Mouse (Mus musculus): ENCODE results near the gene Slc39a3.
"Not testable (repeated sequence)": the region's sequence is repeated elsewhere in the genome, so short reads cannot be mapped to it uniquely, and the experiment has no call there.

The Slc39a3 gene

GRCm38 (mm10) chr10:81007240-81007639, 30.0 kb downstream of the Slc39a3 start:
- DNase-seq (ENCODE audit: low spot score in 2 of 2) = no peak

GRCm38 (mm10) chr10:81006005-81006677, 31.1 kb downstream of the Slc39a3 start:
- DNase-seq (ENCODE audit: low spot score in 2 of 2) = no peak

GRCm38 (mm10) chr10:81001161-81001560, 36.1 kb downstream of the Slc39a3 start:
- DNase-seq (ENCODE audit: low spot score in 2 of 2) = no peak

- no peak for DNase-seq (ENCODE audit: low spot score in 2 of 2)
Measured at GRCm38 (mm10) chr10:81000197-81001062, 36.8 kb downstream of the Slc39a3 start.

GRCm38 (mm10) chr10:80999362-81000196, 37.6 kb downstream of the Slc39a3 start:
- DNase-seq (ENCODE audit: low spot score in 2 of 2) = peak; percentile 75 to 85

GRCm38 (mm10) chr10:80998778-80999177, 38.4 kb downstream of the Slc39a3 start:
- DNase-seq (ENCODE audit: low spot score in 2 of 2) = peak; percentile 60 to 73

GRCm38 (mm10) chr10:80998021-80998420, 39.2 kb downstream of the Slc39a3 start:
- DNase-seq (ENCODE audit: low spot score in 2 of 2) = no peak

GRCm38 (mm10) chr10:80997332-80997731, 39.9 kb downstream of the Slc39a3 start:
- no peak for DNase-seq (ENCODE audit: low spot score in 2 of 2)

GRCm38 (mm10) chr10:80996501-80996900, 40.7 kb downstream of the Slc39a3 start:
- no peak for DNase-seq (ENCODE audit: low spot score in 2 of 2)

- peak; percentile 48 to 77 for DNase-seq (ENCODE audit: low spot score in 2 of 2)
Measured at GRCm38 (mm10) chr10:80995091-80995632, 42.1 kb downstream of the Slc39a3 start.

- no peak for DNase-seq (ENCODE audit: low spot score in 2 of 2)
Measured at GRCm38 (mm10) chr10:80994621-80995020, 42.6 kb downstream of the Slc39a3 start.

GRCm38 (mm10) chr10:80993276-80993675, 44.0 kb downstream of the Slc39a3 start:
- DNase-seq (ENCODE audit: low spot score in 2 of 2) = no peak

GRCm38 (mm10) chr10:80991945-80992344, 45.3 kb downstream of the Slc39a3 start:
- no peak for DNase-seq (ENCODE audit: low spot score in 2 of 2)

- DNase-seq (ENCODE audit: low spot score in 2 of 2) = peak in 1 of 2 experiments; percentile 46
Measured at GRCm38 (mm10) chr10:80991007-80991406, 46.2 kb downstream of the Slc39a3 start.

GRCm38 (mm10) chr10:80990406-80990805, 46.8 kb downstream of the Slc39a3 start:
- peak; percentile 54 for DNase-seq (ENCODE audit: low spot score in 2 of 2)

- not testable (repeated sequence) for DNase-seq (ENCODE audit: low spot score in 2 of 2)
Measured at GRCm38 (mm10) chr10:80989854-80990253, 47.4 kb downstream of the Slc39a3 start.

- no peak for DNase-seq (ENCODE audit: low spot score in 2 of 2)
Measured at GRCm38 (mm10) chr10:80989446-80989845, 47.8 kb downstream of the Slc39a3 start.

- DNase-seq (ENCODE audit: low spot score in 2 of 2) = peak; percentile 41 to 80
Measured at GRCm38 (mm10) chr10:80987709-80988441, 49.4 kb downstream of the Slc39a3 start.

- DNase-seq (ENCODE audit: low spot score in 2 of 2) = no peak
Measured at GRCm38 (mm10) chr10:80986754-80987153, 50.5 kb downstream of the Slc39a3 start.

GRCm38 (mm10) chr10:80985970-80986701, 51.1 kb downstream of the Slc39a3 start:
- no peak for DNase-seq (ENCODE audit: low spot score in 2 of 2)

Measured in thymus, postnatal 10 days (tissue).